Mouse (Mus musculus) liver, postnatal 0 days (tissue): ENCODE results near the gene Synpo2l.

ENCODE experiments used
- CTCF ChIP-seq: sonication (generic); IDR thresholded peaks from 2 replicates; pipeline ENCODE4 v1.5.1; 2016; ENCODE audit warnings: antibody characterized with exemption, low read depth
- EP300 ChIP-seq: IDR thresholded peaks from 2 replicates; pipeline ENCODE4 v1.6.1; 2016; ENCODE audit warnings: antibody characterized with exemption, low read depth, mild to moderate bottlenecking

- no peak for TF ChIP-seq CTCF
- no peak for TF ChIP-seq EP300
Observed at GRCm38 (mm10) chr14:20622412-20622811, 45.7 kb downstream of the Synpo2l start.
